Mouse (Mus musculus): Measurements from ENCODE around the gene Ifna15.

GRCm38 (mm10) chr4:88534903-88535302 lies 23.1 kb downstream of the Ifna15 start:
- TF ChIP-seq POLR2A (IDR thresholded peaks at IDR 0.05; ENCODE audit: low read depth, low read length) (no peak), CTCF (IDR thresholded peaks at IDR 0.05; ENCODE audit: extremely low read depth, insufficient read length, insufficient replicate concordance, low read depth, low read length) (no peak)
